ENCODE assay signal across 8 mouse cellular contexts in genomic region chr16:20496671-20497600, GRCm38 (mm10). TPM values are rescaled to one million over a fixed set of nuclear protein-coding genes. Genes with fewer than 3 reads are reported as not detected.
DNase-seq lines count a peak whose midpoint lies in the region; ATAC-seq and TF ChIP-seq lines count a peak whose summit lies in the region.

No protein-coding gene starts in this region.

- no peak for TF ChIP-seq EP300 in CH12.LX (IDR thresholded peaks at IDR 0.05; ENCODE audit: low read length)

- no peak overlapping the region for H3K4me3 ChIP-seq in CH12.LX (replicated peaks in 1 of 3; ENCODE audit: low read depth in 2 of 3, low read length in 2 of 3, poor library complexity in 1 of 3)
- peak overlapping the region; percentile 0 for H3K4me3 ChIP-seq in bone marrow, adult 2 months (replicated peaks; ENCODE audit: control insufficient read depth, low read depth, low read length)
- H3K4me3 ChIP-seq in erythroblast, embryonic 14.5 days (replicated peaks) = peak overlapping the region; percentile 55
- H3K4me3 ChIP-seq in heart, embryonic 16.5 days (ENCODE audit: low read length) = peak overlapping the region; percentile 56
- H3K4me3 ChIP-seq in neural tube, embryonic 13.5 days = peak overlapping the region; percentile 26

- peak; percentile 77 for DNase-seq in CH12.LX (ENCODE audit: extremely low read depth)
- DNase-seq in kidney, postnatal 36 days = peak; percentile 71 to 79
- peak; percentile 54 to 76 for DNase-seq in lung, adult 18-20 months
- DNase-seq in urinary bladder, postnatal 25 days (ENCODE audit: low spot score) = peak; percentile 40

- peak; percentile 84 for TF ChIP-seq RAD21 in CH12.LX (IDR thresholded peaks at IDR 0.05; ENCODE audit: low read depth, low read length)

- H3K4me1 ChIP-seq in CH12.LX (ENCODE audit: control insufficient read depth in 1 of 2, insufficient read depth in 2 of 2) = peaks cover 0 to 11% of the 10 kb centered on the region in 2 experiments; a peak in 2 of 4 replicates
- H3K4me1 ChIP-seq in bone marrow, adult 2 months (ENCODE audit: control insufficient read depth, insufficient read depth, low read length) = no peaks in the 10 kb centered on the region; the same call in 1 of the 2 replicates
- peaks cover 27% of the 10 kb centered on the region for H3K4me1 ChIP-seq in erythroblast, embryonic 14.5 days (ENCODE audit: control insufficient read depth)
- peaks cover 11% of the 10 kb centered on the region for H3K4me1 ChIP-seq in heart, embryonic 16.5 days (ENCODE audit: control insufficient read depth, insufficient read depth, low read length)
- H3K4me1 ChIP-seq in neural tube, embryonic 13.5 days (replicated peaks) = peaks cover 21% of the 10 kb centered on the region

- peak; percentile 58 to 84 for TF ChIP-seq CTCF in CH12.LX (conservative IDR thresholded peaks at IDR 0.05 in 1 of 2, IDR thresholded peaks at IDR 0.05 in 1 of 2; ENCODE audit: low read depth in 2 of 2, low read length in 2 of 2)
- TF ChIP-seq CTCF in bone marrow, adult 2 months (IDR thresholded peaks at IDR 0.05; ENCODE audit: control insufficient read depth, insufficient read depth, low read length) = peak; percentile 35

- ATAC-seq in heart, embryonic 16.5 days (replicated peaks; ENCODE audit: extremely low read depth, insufficient read depth, low FRiP score) = peak; percentile 8; the same call in 1 of the 2 replicates
- ATAC-seq in neural tube, embryonic 13.5 days (ENCODE audit: low read depth) = no peak

- dilution Hi-C loops in CH12.LX (cut with MboI; ENCODE audit: extremely low pct_ligation_motif_present, extremely low pct_unique_long_range_greater_than_20kb, low sequenced_read_pairs) = no loop called here

- H3K27ac ChIP-seq in CH12.LX (ENCODE audit: insufficient read depth, low read depth) = no peak overlapping the region
- no peak overlapping the region for H3K27ac ChIP-seq in bone marrow, adult 2 months (ENCODE audit: control insufficient read depth, insufficient read depth, low read depth, low read length, poor library complexity)
- H3K27ac ChIP-seq in heart, embryonic 16.5 days (ENCODE audit: low read length) = peak overlapping the region; percentile 18; the same call in 1 of the 2 replicates
- H3K27ac ChIP-seq in neural tube, embryonic 13.5 days (replicated peaks) = no peak overlapping the region

- in situ Hi-C loops in CH12.LX (cut with MboI; ENCODE audit: low pct_ligation_motif_present, low pct_unique_long_range_greater_than_20kb, low sequenced_read_pairs) = loop anchor here (25.0 kb wide), 1 partner anchor 285 kb away; no protein-coding TSS in a partner anchor

- no peak overlapping the region for H3K9ac ChIP-seq in CH12.LX (ENCODE audit: insufficient read depth, low read depth)
- peak overlapping the region; percentile 68 for H3K9ac ChIP-seq in heart, embryonic 16.5 days (ENCODE audit: low read length)
- H3K9ac ChIP-seq in neural tube, embryonic 13.5 days = peak overlapping the region; percentile 14; the same call in 1 of the 2 replicates

- H3K9me3 ChIP-seq in CH12.LX (replicated peaks; ENCODE audit: low read length) = peaks cover 5% of the 10 kb centered on the region
- no peaks in the 10 kb centered on the region for H3K9me3 ChIP-seq in erythroblast, embryonic 14.5 days (ENCODE audit: control insufficient read depth, low read length)
- no peaks in the 10 kb centered on the region for H3K9me3 ChIP-seq in heart, embryonic 16.5 days (replicated peaks; ENCODE audit: control insufficient read depth, low read length)
- no peaks in the 10 kb centered on the region for H3K9me3 ChIP-seq in neural tube, embryonic 13.5 days

- H3K4me2 ChIP-seq in CH12.LX (ENCODE audit: insufficient read depth, low read depth, poor library complexity, severe bottlenecking) = no peak overlapping the region
- H3K4me2 ChIP-seq in heart, embryonic 16.5 days (ENCODE audit: low read depth, low read length) = peak overlapping the region; percentile 84
- peak overlapping the region; percentile 47 for H3K4me2 ChIP-seq in neural tube, embryonic 13.5 days

- H3K79me2 ChIP-seq in CH12.LX (replicated peaks; ENCODE audit: control insufficient read depth, extremely low read depth, insufficient read depth, poor library complexity, severe bottlenecking) = peaks cover 15% of the 10 kb centered on the region

- peaks cover 9 to 17% of the 10 kb centered on the region in 2 experiments for H3K36me3 ChIP-seq in CH12.LX (replicated peaks in 1 of 2; ENCODE audit: control insufficient read depth in 1 of 2, insufficient read depth in 1 of 2, low read length in 1 of 2)
- H3K36me3 ChIP-seq in erythroblast, embryonic 14.5 days (ENCODE audit: control insufficient read depth) = peaks cover 11% of the 10 kb centered on the region
- peaks cover 10% of the 10 kb centered on the region for H3K36me3 ChIP-seq in heart, embryonic 16.5 days (ENCODE audit: control insufficient read depth, insufficient read depth)
- peaks cover 10% of the 10 kb centered on the region for H3K36me3 ChIP-seq in neural tube, embryonic 13.5 days

- TF ChIP-seq POLR2A in CH12.LX (IDR thresholded peaks at IDR 0.05; ENCODE audit: low read depth, low read length) = no peak
- TF ChIP-seq POLR2A in bone marrow, adult 2 months (IDR thresholded peaks at IDR 0.05; ENCODE audit: borderline replicate concordance, control insufficient read depth, low read depth, low read length) = no peak

- H3K27me3 ChIP-seq in CH12.LX (replicated peaks) = no peaks in the 10 kb centered on the region
- H3K27me3 ChIP-seq in erythroblast, embryonic 14.5 days (ENCODE audit: control insufficient read depth) = peaks cover 6% of the 10 kb centered on the region
- no peaks in the 10 kb centered on the region for H3K27me3 ChIP-seq in heart, embryonic 16.5 days (ENCODE audit: control insufficient read depth, insufficient read depth, low read length)
- H3K27me3 ChIP-seq in neural tube, embryonic 13.5 days = peaks cover 13% of the 10 kb centered on the region

- 24% methylated on average over 25 of the region's 25 CpGs for WGBS in bone marrow, adult 2 months
- 17% methylated on average over 25 of the region's 25 CpGs for WGBS in heart, embryonic 16.5 days
- 18% methylated on average over 25 of the region's 25 CpGs for WGBS in neural tube, embryonic 13.5 days

TF ChIP-seq in CH12.LX, 34 proteins besides CTCF, POLR2A, EP300 and RAD21:
- TF ChIP-seq ELF1 (IDR thresholded peaks at IDR 0.05; ENCODE audit: low read depth, low read length) (peak; percentile 86), MAFK (IDR thresholded peaks at IDR 0.05; ENCODE audit: insufficient replicate concordance, low read length) (peak; percentile 81), SMC3 (IDR thresholded peaks at IDR 0.05; ENCODE audit: low read depth, low read length) (peak; percentile 55), IRF4 (IDR thresholded peaks at IDR 0.05; ENCODE audit: low read depth, low read length) (no peak)
TF ChIP-seq in CH12.LX: peak in this region for 3.

RNA-seq across cellular contexts. Expression of gene Eif2b5, which starts 1.7 kb away (rescaled TPM):
- total RNA-seq in CH12.LX (2012; rRNA removed) (179 and 208 TPM in 2 replicates), CH12.LX (2014; rRNA removed) (183 and 203 TPM in 2 replicates)
- polyA plus RNA-seq in CH12.LX (2012; ENCODE audit: insufficient read length, low read depth) = 139 and 151 TPM in 2 replicates
- 38.0 and 64.7 TPM in 2 replicates for polyA plus RNA-seq in bone marrow, adult 2 months (2011; ENCODE audit: insufficient read depth, insufficient read length, low replicate concordance, missing spikeins)
- polyA plus RNA-seq in erythroblast, embryonic 14.5 days (2012) = 0.70 and 0.73 TPM in 2 replicates
- 80.6 and 80.9 TPM in 2 replicates for polyA plus RNA-seq in heart, embryonic 16.5 days (2015; fragmentation: Nextera tagmentation; extraction: Ambion mirVana)
- 102 and 103 TPM in 2 replicates for polyA plus RNA-seq in neural tube, embryonic 13.5 days (2015; fragmentation: Nextera tagmentation; extraction: Ambion mirVana)

RNA-seq across cellular contexts. Expression of gene Dvl3, which starts 19.8 kb away (rescaled TPM):
- total RNA-seq in CH12.LX (2012; rRNA removed) (7.6 and 7.7 TPM in 2 replicates), CH12.LX (2014; rRNA removed) (1.8 and 1.9 TPM in 2 replicates)
- polyA plus RNA-seq in CH12.LX (2012; ENCODE audit: insufficient read length, low read depth) = 14.8 and 16.9 TPM in 2 replicates
- 12.1 and 19.5 TPM in 2 replicates for polyA plus RNA-seq in bone marrow, adult 2 months (2011; ENCODE audit: insufficient read depth, insufficient read length, low replicate concordance, missing spikeins)
- polyA plus RNA-seq in erythroblast, embryonic 14.5 days (2012) = 1.4 TPM in 2 replicates
- polyA plus RNA-seq in heart, embryonic 16.5 days (2015; fragmentation: Nextera tagmentation; extraction: Ambion mirVana) = 18.3 and 18.9 TPM in 2 replicates
- 48.5 and 55.4 TPM in 2 replicates for polyA plus RNA-seq in neural tube, embryonic 13.5 days (2015; fragmentation: Nextera tagmentation; extraction: Ambion mirVana)

RNA-seq across cellular contexts. Expression of gene Ap2m1, which starts 38.3 kb away (rescaled TPM):
- total RNA-seq in CH12.LX (2012; rRNA removed) = 315 and 343 TPM in 2 replicates
- 375 and 415 TPM in 2 replicates for total RNA-seq in CH12.LX (2014; rRNA removed)
- 304 and 319 TPM in 2 replicates for polyA plus RNA-seq in CH12.LX (2012; ENCODE audit: insufficient read length, low read depth)
- polyA plus RNA-seq in bone marrow, adult 2 months (2011; ENCODE audit: insufficient read depth, insufficient read length, low replicate concordance, missing spikeins) = 117 and 135 TPM in 2 replicates
- 16.9 TPM in 2 replicates for polyA plus RNA-seq in erythroblast, embryonic 14.5 days (2012)
- 444 and 463 TPM in 2 replicates for polyA plus RNA-seq in heart, embryonic 16.5 days (2015; fragmentation: Nextera tagmentation; extraction: Ambion mirVana)
- 1,020 and 1,063 TPM in 2 replicates for polyA plus RNA-seq in neural tube, embryonic 13.5 days (2015; fragmentation: Nextera tagmentation; extraction: Ambion mirVana)

RNA-seq across cellular contexts. Expression of gene Abcf3, which starts 51.4 kb away (rescaled TPM):
- total RNA-seq in CH12.LX (2012; rRNA removed) = 48.6 and 61.4 TPM in 2 replicates
- 46.9 and 55.7 TPM in 2 replicates for total RNA-seq in CH12.LX (2014; rRNA removed)
- polyA plus RNA-seq in CH12.LX (2012; ENCODE audit: insufficient read length, low read depth) = 98.0 and 98.9 TPM in 2 replicates
- 30.4 and 53.5 TPM in 2 replicates for polyA plus RNA-seq in bone marrow, adult 2 months (2011; ENCODE audit: insufficient read depth, insufficient read length, low replicate concordance, missing spikeins)
- polyA plus RNA-seq in erythroblast, embryonic 14.5 days (2012) = 0.73 and 2.6 TPM in 2 replicates
- polyA plus RNA-seq in heart, embryonic 16.5 days (2015; fragmentation: Nextera tagmentation; extraction: Ambion mirVana) = 49.4 and 54.0 TPM in 2 replicates
- 72.2 and 81.5 TPM in 2 replicates for polyA plus RNA-seq in neural tube, embryonic 13.5 days (2015; fragmentation: Nextera tagmentation; extraction: Ambion mirVana)

Comparison
In these comparisons a context has a peak if more than half of its experiments do, and no peak if none do; other contexts are left out.
1. H3K4me3 ChIP-seq: peak in bone marrow, adult 2 months (single experiment), erythroblast, embryonic 14.5 days (single experiment), heart, embryonic 16.5 days (single experiment) and neural tube, embryonic 13.5 days (single experiment); none in CH12.LX (0 of 3).
2. RNA of gene Eif2b5, which starts 1.7 kb away (polyA plus RNA-seq): 139 to 151 TPM in CH12.LX, 102 to 103 TPM in neural tube, embryonic 13.5 days, 80.6 to 80.9 TPM in heart, embryonic 16.5 days and 38.0 to 64.7 TPM in bone marrow, adult 2 months; 0.70 to 0.73 TPM in erythroblast, embryonic 14.5 days; every median in the first group is over 10 times any median in the second.
3. Peak in every context shown above with its lines, with median percentiles within 50 percentile points of each other: DNase-seq.